Mouse (Mus musculus) forebrain, postnatal 0 days (tissue): ENCODE data around the gene Mlxip. TPM values are rescaled to one million over a fixed set of nuclear protein-coding genes. Genes with fewer than 3 reads are reported as not detected.

Experiments
- ATAC-seq: fragments of 200-750 bp; cut with Nextera tagmentation; 2 replicates; pipeline ENCODE4 v1.8.0; 2017; ENCODE audit warnings: mild to moderate bottlenecking, moderate library complexity
- DNase-seq: peaks from one replicate; pipeline ENCODE4 v3.0.0-alpha.2; 2015
- H3K27ac ChIP-seq: fragments of 300-500 bp; sonication (generic); 2 replicates; pipeline ENCODE4 v1.5.1; 2014; ENCODE audit warnings: low read depth, mild to moderate bottlenecking, antibody characterized with exemption, low read length, moderate library complexity, mixed read lengths
- H3K27me3 ChIP-seq: fragments of 300-500 bp; sonication (generic); 2 replicates; pipeline ENCODE4 v1.6.1; 2014; ENCODE audit warnings: mild to moderate bottlenecking, low read length, mixed read lengths; ENCODE audit not compliant: insufficient read depth
- H3K36me3 ChIP-seq: fragments of 300-500 bp; sonication (generic); 2 replicates; pipeline ENCODE4 v1.6.1; 2014; ENCODE audit warnings: mild to moderate bottlenecking, moderate library complexity; ENCODE audit not compliant: insufficient read depth
- H3K4me1 ChIP-seq: fragments of 300-500 bp; sonication (generic); 2 replicates; pipeline ENCODE4 v1.6.1; 2014; ENCODE audit warnings: antibody characterized with exemption; ENCODE audit not compliant: insufficient read depth
- H3K4me2 ChIP-seq: fragments of 300-500 bp; sonication (generic); 2 replicates; pipeline ENCODE4 v1.6.1; 2014; ENCODE audit warnings: low read depth, mild to moderate bottlenecking, moderate library complexity
- H3K4me3 ChIP-seq: fragments of 300-500 bp; sonication (generic); 2 replicates; pipeline ENCODE4 v1.5.1; 2014; ENCODE audit warnings: low read depth, low read length, mixed read lengths
- H3K9ac ChIP-seq: fragments of 300-500 bp; sonication (generic); 2 replicates; pipeline ENCODE4 v1.6.1; 2014; ENCODE audit warnings: mild to moderate bottlenecking
- H3K9me3 ChIP-seq: fragments of 300-500 bp; sonication (generic); 2 replicates; pipeline ENCODE4 v1.6.1; 2016; ENCODE audit warnings: low read length
- CTCF ChIP-seq: sonication (generic); IDR thresholded peaks from 2 replicates; pipeline ENCODE4 v1.5.1; 2016; ENCODE audit warnings: antibody characterized with exemption, control low read depth, low read depth
- WGBS: fragments of 180-500 bp; shearing (Covaris S2); extraction: QIAGEN DNeasy Blood & Tissue Kit; methylation state at CpG from one replicate; pipeline ENCODE4 v1.1.7; 2014; 5-methylcytosine and 5-hydroxymethylcytosine counted together
- polyA plus RNA-seq: library from polyadenylated mRNA; unstranded; fragments of >200 nt; fragmentation: Nextera tagmentation; extraction: Ambion mirVana; gene quantifications from 2 replicates; pipeline ENCODE4 v1.2.1, GENCODE M21; 2015
- total RNA-seq: library from RNA; depleted of rRNA; stranded (reverse); fragments of >200 nt; gene quantifications from 2 replicates; pipeline ENCODE4 v1.2.3, GENCODE M21; 2014

The Mlxip gene
- total and polyA plus RNA-seq, 2 experiments from 2014 or later = 13.3 to 17.4 TPM

- no peak overlapping the region for H3K9ac ChIP-seq
- ATAC-seq (no peak), DNase-seq (no peak)
- no peak for TF ChIP-seq CTCF
- H3K27ac ChIP-seq = no peak overlapping the region
- H3K4me2 ChIP-seq = no peak overlapping the region
- WGBS = 93% methylated on average over 10 of the region's 10 CpGs
- H3K27me3 ChIP-seq = no peaks in the 10 kb centered on the region
- H3K4me3 ChIP-seq = no peak overlapping the region
- H3K4me1 ChIP-seq = no peaks in the 10 kb centered on the region
- H3K9me3 ChIP-seq = no peaks in the 10 kb centered on the region
- peaks cover 34% of the 10 kb centered on the region for H3K36me3 ChIP-seq
Measured at GRCm38 (mm10) chr5:123375262-123375661, 19.3 kb upstream of the Mlxip start.

- H3K4me1 ChIP-seq = no peaks in the 10 kb centered on the region
- no peak for ATAC-seq
- no peak overlapping the region for H3K27ac ChIP-seq
- peaks cover 27% of the 10 kb centered on the region for H3K36me3 ChIP-seq
- no peak overlapping the region for H3K9ac ChIP-seq
- DNase-seq = no peak
- H3K4me3 ChIP-seq = no peak overlapping the region
- H3K27me3 ChIP-seq = no peaks in the 10 kb centered on the region
- no peak overlapping the region for H3K4me2 ChIP-seq
- no peak for TF ChIP-seq CTCF
- H3K9me3 ChIP-seq = no peaks in the 10 kb centered on the region
- 89% methylated on average over 6 of the region's 6 CpGs for WGBS
Measured at GRCm38 (mm10) chr5:123375793-123376452, 18.7 kb upstream of the Mlxip start.

- Histone ChIP-seq H3K9ac (no peak overlapping the region; the same call in 1 of the 2 replicates), H3K4me3 (no peak overlapping the region), H3K36me3 (peaks cover 21% of the 10 kb centered on the region), H3K4me2 (no peak overlapping the region), H3K4me1 (no peaks in the 10 kb centered on the region), H3K9me3 (no peaks in the 10 kb centered on the region), H3K27me3 (no peaks in the 10 kb centered on the region), H3K27ac (peak overlapping the region; percentile 29; the same call in 1 of the 2 replicates)
- peak; percentile 39 for DNase-seq
- no peak for TF ChIP-seq CTCF
- no peak for ATAC-seq
- 23% methylated on average over 10 of the region's 10 CpGs for WGBS
Measured at GRCm38 (mm10) chr5:123376569-123376968, 18.0 kb upstream of the Mlxip start.

- Histone ChIP-seq H3K4me1 (no peaks in the 10 kb centered on the region), H3K36me3 (peaks cover 13% of the 10 kb centered on the region), H3K27me3 (no peaks in the 10 kb centered on the region), H3K9me3 (no peaks in the 10 kb centered on the region), H3K4me3 (no peak overlapping the region), H3K4me2 (no peak overlapping the region), H3K9ac (no peak overlapping the region), H3K27ac (no peak overlapping the region)
- peak; percentile 95 for TF ChIP-seq CTCF
- ATAC-seq (peak; percentile 56), DNase-seq (peak; percentile 72)
- 64% methylated on average over 15 of the region's 15 CpGs for WGBS
Measured at GRCm38 (mm10) chr5:123377120-123377955, 17.3 kb upstream of the Mlxip start.

- H3K27me3 ChIP-seq = no peaks in the 10 kb centered on the region
- WGBS = 78% methylated on average over 9 of the region's 9 CpGs
- H3K9ac ChIP-seq = no peak overlapping the region
- ATAC-seq = no peak
- H3K27ac ChIP-seq = no peak overlapping the region
- H3K4me3 ChIP-seq = no peak overlapping the region
- no peaks in the 10 kb centered on the region for H3K9me3 ChIP-seq
- H3K36me3 ChIP-seq = peaks cover 3% of the 10 kb centered on the region
- no peaks in the 10 kb centered on the region for H3K4me1 ChIP-seq
- no peak overlapping the region for H3K4me2 ChIP-seq
- TF ChIP-seq CTCF = no peak
- DNase-seq = no peak
Measured at GRCm38 (mm10) chr5:123378712-123379111, 15.9 kb upstream of the Mlxip start.

- Histone ChIP-seq H3K36me3 (peaks cover 3% of the 10 kb centered on the region; the same call in 1 of the 2 replicates), H3K4me1 (no peaks in the 10 kb centered on the region)
Measured at GRCm38 (mm10) chr5:123379504-123379931, 15.1 kb upstream of the Mlxip start.

GRCm38 (mm10) chr5:123381968-123382367 is 12.6 kb upstream of the Mlxip start:
- no peak for ATAC-seq

More at GRCm38 (mm10) chr5:123379504-123379931, 15.1 kb upstream of the Mlxip start:
- Histone ChIP-seq H3K27me3 (no peaks in the 10 kb centered on the region), H3K9me3 (no peaks in the 10 kb centered on the region), H3K4me3 (no peak overlapping the region), H3K27ac (no peak overlapping the region), H3K9ac (no peak overlapping the region), H3K4me2 (no peak overlapping the region)
- DNase-seq (no peak), ATAC-seq (no peak)
- no peak for TF ChIP-seq CTCF
- WGBS = 84% methylated on average over 5 of the region's 5 CpGs

More at GRCm38 (mm10) chr5:123381968-123382367, 12.6 kb upstream of the Mlxip start:
- H3K27me3 ChIP-seq = no peaks in the 10 kb centered on the region
- no peak for DNase-seq
- no peak overlapping the region for H3K9ac ChIP-seq
- no peak for TF ChIP-seq CTCF
- H3K4me3 ChIP-seq = no peak overlapping the region
- H3K4me2 ChIP-seq = no peak overlapping the region
- no peak overlapping the region for H3K27ac ChIP-seq
- WGBS = 46% methylated on average over 20 of the region's 20 CpGs
- H3K4me1 ChIP-seq = no peaks in the 10 kb centered on the region
- H3K9me3 ChIP-seq = no peaks in the 10 kb centered on the region
- no peaks in the 10 kb centered on the region for H3K36me3 ChIP-seq
